Mouse (Mus musculus) heart, adult 2 months (tissue): ENCODE results near the gene Ssh1.

Source experiments
- CTCF ChIP-seq: fragments of 200-600 bp; IDR thresholded peaks from 2 replicates; pipeline ENCODE4 v1.8.1; 2022; ENCODE audit warnings: antibody characterized with exemption, mild to moderate bottlenecking, moderate library complexity
- EP300 ChIP-seq: fragments of 200-500 bp; IDR thresholded peaks from 2 replicates; pipeline ENCODE4 v1.6.1; 2011; ENCODE audit warnings: low read depth, low read length, control low read depth; ENCODE audit not compliant: insufficient read depth
- POLR2A ChIP-seq: fragments of 200-500 bp; IDR thresholded peaks from 2 replicates; pipeline ENCODE4 v1.6.1; 2011; ENCODE audit warnings: mild to moderate bottlenecking, low read depth, low read length, control low read depth; ENCODE audit not compliant: insufficient read depth

GRCm38 (mm10) chr5:113924608-113925007, 69.1 kb downstream of the Ssh1 start:
- TF ChIP-seq CTCF (no peak), EP300 (no peak), POLR2A (no peak)
